Mouse (Mus musculus): Measurements from ENCODE around the gene 4931429L15Rik.

The 4931429L15Rik gene

GRCm38 (mm10) chr9:46257546-46257945 is 62.2 kb downstream of the 4931429L15Rik start:
- DNase-seq, result peak in 1 of 2 experiments; percentile 21

- no peak for DNase-seq
Measured at GRCm38 (mm10) chr9:46256658-46257385, 63.0 kb downstream of the 4931429L15Rik start.

DNA sequence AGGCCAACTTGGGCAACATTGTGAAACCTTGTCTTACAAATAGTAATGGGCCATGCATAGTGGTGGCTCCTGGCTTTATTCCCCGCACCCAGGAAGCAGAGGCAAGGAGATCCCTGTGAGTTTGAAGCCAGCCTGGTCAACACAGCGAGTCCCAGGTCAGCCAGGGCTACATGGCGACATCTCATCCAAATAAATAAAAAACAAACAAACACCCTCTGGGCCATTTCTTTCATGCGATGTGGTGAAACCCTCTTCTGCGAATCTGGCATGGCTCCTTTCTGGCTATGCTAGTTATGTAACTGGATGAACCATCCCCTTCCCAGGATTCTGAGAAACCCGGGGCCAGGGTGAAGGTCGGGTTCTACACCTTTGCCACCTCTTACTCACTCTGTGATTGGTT is 63.6 kb downstream of the 4931429L15Rik start:
- DNase-seq, result no peak

Measured in kidney, postnatal 4 days (tissue).